Mouse (Mus musculus): ENCODE measurements at regions not wholly inside any gene's neighbourhood (a gene's known extent, or its start where the extent isn't known, plus 50 kb on each side); places are given as distances from the start of the nearest gene placed in this dataset.

GRCm38 (mm10) chr1:88623040-88623439 lies 79.0 kb downstream of the Arl4c start:
- DNase-seq = no peak

GRCm38 (mm10) chr1:88622356-88622755 lies 79.7 kb downstream of the Arl4c start:
- no peak for DNase-seq

GRCm38 (mm10) chr1:88621214-88621613 lies 80.8 kb downstream of the Arl4c start:
- DNase-seq = no peak

- DNase-seq = no peak
These were observed 89.0 kb downstream of the Arl4c start for GRCm38 (mm10) chr1:88613007-88613406.

GRCm38 (mm10) chr1:88611241-88611640 lies 90.8 kb downstream of the Arl4c start:
- DNase-seq = no peak

- DNase-seq = no peak
These were observed 91.2 kb downstream of the Arl4c start for GRCm38 (mm10) chr1:88610810-88611209.

GRCm38 (mm10) chr1:88608826-88609225 lies 93.2 kb downstream of the Arl4c start:
- DNase-seq = no peak

- no peak for DNase-seq
These were observed 93.8 kb downstream of the Arl4c start for GRCm38 (mm10) chr1:88608236-88608635.

GRCm38 (mm10) chr1:88605616-88606190 lies 95.8 kb upstream of the Glrp1 start:
- DNase-seq = no peak

- DNase-seq = no peak
These were observed 92.4 kb upstream of the Glrp1 start for GRCm38 (mm10) chr1:88602241-88602640.

- no peak for DNase-seq
These were observed 91.9 kb upstream of the Glrp1 start for GRCm38 (mm10) chr1:88601801-88602200.

GRCm38 (mm10) chr1:88600145-88600544 lies 90.3 kb upstream of the Glrp1 start:
- no peak for DNase-seq

- no peak for DNase-seq
These were observed 84.8 kb upstream of the Glrp1 start for GRCm38 (mm10) chr1:88594484-88595254.

- no peak for DNase-seq
These were observed 82.2 kb upstream of the Glrp1 start for GRCm38 (mm10) chr1:88592036-88592435.

- DNase-seq = no peak
These were observed 81.0 kb upstream of the Glrp1 start for GRCm38 (mm10) chr1:88590802-88591380.

GRCm38 (mm10) chr1:88588747-88589146 lies 78.9 kb upstream of the Glrp1 start:
- no peak for DNase-seq

GRCm38 (mm10) chr1:88586823-88587820 lies 77.3 kb upstream of the Glrp1 start:
- DNase-seq = peak in 1 of 2 experiments; percentile 26

GRCm38 (mm10) chr1:88586128-88586527 lies 76.3 kb upstream of the Glrp1 start:
- no peak for DNase-seq

- no peak for DNase-seq
These were observed 74.7 kb upstream of the Glrp1 start for GRCm38 (mm10) chr1:88584515-88585033.

GRCm38 (mm10) chr1:88578231-88578620 lies 68.4 kb upstream of the Glrp1 start:
- no peak for DNase-seq

- no peak for DNase-seq
These were observed 67.8 kb upstream of the Glrp1 start for GRCm38 (mm10) chr1:88577498-88578230.
